Mouse (Mus musculus) layer of hippocampus, adult 18-20 months (tissue): Measurements from ENCODE around the gene Ap1m2. TPM values are rescaled to one million over a fixed set of nuclear protein-coding genes. Genes with fewer than 3 reads are reported as not detected.
A peak's percentile ranks its signal among the peaks of the same experiment; 100 is the strongest.
"Not testable (repeated sequence)": the region's sequence is repeated elsewhere in the genome, so short reads cannot be mapped to it uniquely, and the experiment has no call there.

Experiments used
- DNase-seq, 2 experiments: peaks; one replicate each; pipeline ENCODE4 v3.0.0; 2022; ENCODE audit warnings: low spot score in 2 of 2
- total RNA-seq, 2 experiments: library from RNA; stranded (reverse); gene quantifications; 2 replicates each; pipeline ENCODE4 v1.2.3; 2021

Gene Ap1m2
- total RNA-seq, 2 experiments from 2014 or later: 0.18 to 0.30 TPM

DNA sequence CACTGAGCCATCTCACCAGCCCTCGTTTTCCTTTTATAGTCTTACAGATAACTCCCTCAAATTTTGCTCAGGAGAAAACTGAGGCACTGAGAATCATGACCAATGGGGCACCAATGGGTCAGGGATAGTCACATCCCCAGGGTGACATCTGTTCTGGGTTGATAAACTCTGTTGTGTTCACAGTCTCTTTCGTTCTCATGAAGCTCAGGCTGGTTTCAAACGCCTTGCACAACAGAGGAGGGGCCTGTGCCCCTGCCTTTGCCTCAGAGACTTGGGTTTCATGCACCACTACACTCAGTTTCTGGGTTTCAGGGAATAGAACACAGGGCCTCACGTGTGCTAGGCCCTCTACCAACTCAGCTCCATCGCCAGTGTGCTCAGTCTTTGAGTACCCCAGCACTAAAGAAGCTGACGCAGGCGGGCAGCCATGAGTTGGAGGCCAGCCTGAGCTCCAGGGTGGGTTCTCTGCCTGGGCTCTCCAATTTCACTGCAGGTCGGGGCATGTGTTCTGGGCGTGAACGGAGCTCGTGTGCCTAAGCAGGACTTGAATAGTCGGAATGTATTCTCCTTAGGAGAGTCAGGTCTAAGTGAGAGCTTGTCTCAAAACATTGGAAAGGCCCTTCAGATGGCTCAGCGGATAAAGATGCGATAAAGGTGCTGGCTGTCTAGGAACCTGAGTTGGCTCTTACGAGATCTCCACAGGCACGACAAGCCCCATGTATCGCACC lies 47.7 kb downstream of the Ap1m2 start:
- DNase-seq: no peak

DNA sequence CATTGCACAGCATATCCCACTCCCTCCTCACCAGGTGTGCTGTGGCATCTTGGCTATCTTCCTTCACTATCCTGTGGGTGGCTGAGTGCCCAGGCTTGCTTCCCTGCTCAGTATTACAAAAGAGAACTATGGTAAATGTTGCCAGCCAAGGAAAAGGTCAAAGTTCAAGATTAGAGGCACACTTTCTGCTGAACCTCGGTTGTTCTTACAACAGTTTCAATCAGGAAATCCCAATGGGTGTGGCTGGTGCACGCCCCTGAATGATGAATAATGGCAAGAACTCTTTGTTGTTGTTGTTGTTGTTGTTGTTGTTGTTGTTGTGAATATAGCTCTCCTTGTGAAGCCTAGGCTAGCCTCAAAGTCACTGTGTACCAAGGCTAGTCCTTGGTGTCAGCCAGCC lies 50.3 kb downstream of the Ap1m2 start:
- DNase-seq: no peak

DNA sequence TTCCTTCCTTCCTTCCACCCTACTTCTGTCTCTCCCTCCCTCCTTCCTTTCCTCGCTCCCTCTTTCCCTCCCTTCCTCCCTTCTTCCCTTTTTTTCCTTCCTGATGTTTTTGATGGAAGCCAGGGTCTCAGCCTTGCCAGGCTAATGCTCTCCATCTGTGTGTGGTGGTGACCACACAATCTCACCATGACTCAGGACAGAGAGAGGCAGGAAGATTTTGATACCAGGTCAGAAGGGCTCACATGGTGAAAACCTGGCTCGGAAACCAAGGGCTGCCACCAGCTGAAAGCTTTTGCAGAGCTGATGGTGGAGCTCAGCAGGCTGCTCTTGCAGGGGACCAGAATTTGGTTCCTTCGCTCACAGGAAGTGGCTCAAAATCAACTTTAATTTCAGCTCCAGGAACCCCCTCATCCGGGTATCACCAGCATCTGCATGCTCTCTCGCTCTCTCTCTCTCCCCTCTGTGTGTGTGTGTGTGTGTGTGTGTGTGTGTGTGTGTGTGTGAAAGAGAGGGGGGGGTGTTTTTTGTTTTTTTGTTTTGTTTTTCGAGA lies 51.6 kb downstream of the Ap1m2 start:
- DNase-seq: no peak

DNA sequence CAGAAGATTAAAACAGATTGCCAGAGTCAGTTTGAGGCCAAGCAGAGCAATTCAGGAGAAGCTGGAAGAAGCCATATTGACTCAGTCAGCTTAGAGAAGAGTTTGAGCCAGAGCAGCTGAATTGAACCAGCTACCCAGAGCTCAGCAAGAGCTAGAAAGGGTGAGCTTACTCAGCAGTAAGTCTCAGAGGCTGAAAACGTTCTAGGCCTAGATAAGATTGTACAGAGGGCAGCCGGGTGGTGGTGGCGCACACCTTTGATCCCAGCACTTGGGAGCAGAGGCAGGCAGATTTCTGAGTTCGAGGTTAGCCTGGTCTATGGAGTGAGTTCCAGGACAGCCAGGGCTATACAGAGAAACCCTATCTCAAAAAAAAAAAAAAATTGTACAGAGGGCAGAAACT lies 55.8 kb downstream of the Ap1m2 start:
- DNase-seq: not testable (repeated sequence)

- DNase-seq: no peak
Measured at GRCm38 (mm10) chr9:21254690-21255089, 57.4 kb downstream of the Ap1m2 start.

- DNase-seq: no peak
Measured at GRCm38 (mm10) chr9:21251116-21251735, 60.9 kb downstream of the Ap1m2 start.

DNA sequence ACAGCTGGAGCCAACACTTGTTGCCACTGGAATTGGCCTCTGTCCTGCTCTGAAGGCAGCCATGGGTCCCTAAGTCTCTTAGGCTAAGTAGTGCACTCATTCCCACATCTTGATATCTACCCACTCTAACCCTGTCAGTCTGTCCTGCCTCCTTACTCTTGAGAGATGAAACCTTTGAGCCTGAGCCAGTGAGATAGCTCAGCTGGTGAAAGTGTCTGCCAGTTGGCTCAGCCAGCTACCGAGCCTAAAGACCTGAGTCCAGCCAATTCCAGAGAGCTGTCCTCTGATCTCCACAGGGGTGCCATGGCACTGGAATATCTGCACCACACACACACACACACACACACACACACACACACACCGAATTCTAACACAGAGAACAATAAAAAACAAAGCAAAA lies 61.6 kb downstream of the Ap1m2 start:
- DNase-seq: no peak

- no peak for DNase-seq
Measured at GRCm38 (mm10) chr9:21249629-21250508, 62.3 kb downstream of the Ap1m2 start.

GRCm38 (mm10) chr9:21248326-21248725 lies 63.8 kb downstream of the Ap1m2 start, which contains the start of gene S1pr5:
S1pr5 (minus strand) TSS chr9:21248443.
- peak in 1 of 2 experiments; percentile 61 for DNase-seq

DNA sequence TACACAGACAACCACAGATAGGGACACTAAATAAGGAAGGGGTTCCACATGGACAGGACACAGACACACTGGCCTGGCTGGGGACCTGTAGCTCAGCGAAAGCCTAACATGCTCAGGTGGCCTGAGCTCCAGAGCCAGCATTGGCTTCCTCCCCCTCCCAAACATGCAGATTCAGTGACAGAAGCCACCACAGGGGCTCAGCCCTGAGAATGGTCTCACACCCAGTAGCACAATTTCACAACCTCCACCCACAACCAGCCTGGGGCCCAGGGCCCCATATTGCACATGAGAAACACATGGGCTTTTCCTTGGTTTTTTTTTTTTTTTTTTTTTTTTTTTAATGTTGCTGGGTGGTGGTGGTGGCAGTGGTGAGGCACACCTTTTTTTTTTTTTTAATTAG lies 65.8 kb downstream of the Ap1m2 start:
- no peak for DNase-seq

- DNase-seq: no peak
Measured at GRCm38 (mm10) chr9:21245113-21245487, 67.0 kb downstream of the Ap1m2 start.

GRCm38 (mm10) chr9:21244428-21245112 lies 67.6 kb downstream of the Ap1m2 start:
- DNase-seq: peak in 1 of 2 experiments; percentile 46

Other genes starting within 250 kb of the Ap1m2 start
- gene Zglp1, start 245.2 kb downstream of the Ap1m2 start, total RNA-seq: not detected
- gene Gm49373, start 239.2 kb downstream of the Ap1m2 start, total RNA-seq: 1 to 10 TPM; 1.6 to 2.9 TPM
- 10 to 100 TPM; 54.0 to 65.5 TPM for gene Fdx1l, start 238.7 kb downstream of the Ap1m2 start, total RNA-seq
- gene Gm38431, start 220.3 kb downstream of the Ap1m2 start, total RNA-seq: 1 to 10 TPM; 2.2 to 2.7 TPM
- gene Raver1, start 220.3 kb downstream of the Ap1m2 start, total RNA-seq: 10 to 100 TPM; 32.9 TPM
- gene Tyk2, start 181.1 kb downstream of the Ap1m2 start, total RNA-seq: 10 to 100 TPM; 13.5 to 15.3 TPM
- gene Cdc37, start 162.4 kb downstream of the Ap1m2 start, total RNA-seq: 100 to 1,000 TPM; 163 TPM
- 10 to 100 TPM; 83.4 to 86.6 TPM for gene Pde4a, start 146.6 kb downstream of the Ap1m2 start, total RNA-seq
- 10 to 100 TPM; 58.3 to 61.5 TPM for gene Keap1, start 73.0 kb downstream of the Ap1m2 start, total RNA-seq
- 10 to 100 TPM; 13.5 to 14.5 TPM for gene S1pr5, start 63.9 kb downstream of the Ap1m2 start, total RNA-seq
- gene Atg4d, start 47.0 kb downstream of the Ap1m2 start, total RNA-seq: 10 to 100 TPM; 43.6 to 50.9 TPM
- gene Kri1, start 24.4 kb downstream of the Ap1m2 start, total RNA-seq: 10 to 100 TPM; 39.7 to 46.9 TPM
- 10 to 100 TPM; 53.7 to 56.7 TPM for gene Cdkn2d, start 20.9 kb downstream of the Ap1m2 start, total RNA-seq
- 10 to 100 TPM; 44.7 to 48.0 TPM for gene Slc44a2, start 8.4 kb upstream of the Ap1m2 start, total RNA-seq
- gene Ilf3, start 55.5 kb upstream of the Ap1m2 start, total RNA-seq: 100 to 1,000 TPM in 1 of 2 experiments, 10 to 100 TPM in 1; 99.2 to 101 TPM
- gene Qtrt1, start 99.5 kb upstream of the Ap1m2 start, total RNA-seq: 10 to 100 TPM; 26.0 to 36.4 TPM
- gene Dnm2, start 112.6 kb upstream of the Ap1m2 start, total RNA-seq: 10 to 100 TPM; 59.8 to 59.9 TPM
- gene Tmed1, start 197.9 kb upstream of the Ap1m2 start, total RNA-seq: 10 to 100 TPM; 11.1 to 11.8 TPM
- not detected for gene AB124611, start 213.8 kb upstream of the Ap1m2 start, total RNA-seq
- 10 to 100 TPM; 76.4 to 81.6 TPM for gene Carm1, start 234.6 kb upstream of the Ap1m2 start, total RNA-seq